Mouse (Mus musculus) heart, adult 2 months (tissue): Measurements from ENCODE around the gene Gm4881. TPM values are rescaled to one million over a fixed set of nuclear protein-coding genes. Genes with fewer than 3 reads are reported as not detected.

Experiments
- DNase-seq, 2 experiments: peaks; one replicate each; pipeline ENCODE4 v3.0.0; 2021
- H3K27ac ChIP-seq: fragments of 200-600 bp; 2 replicates; pipeline ENCODE4 v1.8.1; 2022
- H3K27me3 ChIP-seq: fragments of 200-500 bp; 2 replicates; pipeline ENCODE4 v1.6.1; 2012; ENCODE audit warnings: mild to moderate bottlenecking, low read length, inconsistent platforms, mixed read lengths; ENCODE audit not compliant: control insufficient read depth, insufficient read depth
- H3K36me3 ChIP-seq: fragments of 200-500 bp; 2 replicates; pipeline ENCODE4 v1.6.1; 2012; ENCODE audit warnings: low read length, inconsistent platforms; ENCODE audit not compliant: control insufficient read depth, insufficient read depth
- H3K4me1 ChIP-seq: fragments of 200-500 bp; 2 replicates; pipeline ENCODE4 v1.6.1; 2011; ENCODE audit warnings: low read length; ENCODE audit not compliant: control insufficient read depth, insufficient read depth
- H3K4me3 ChIP-seq: fragments of 200-600 bp; 2 replicates; pipeline ENCODE4 v1.8.1; 2022
- H3K79me2 ChIP-seq: fragments of 200-500 bp; replicated peaks from 2 replicates; pipeline ENCODE4 v1.6.1; 2012; ENCODE audit warnings: mild to moderate bottlenecking, inconsistent platforms, low read length, moderate library complexity, mixed read lengths; ENCODE audit not compliant: control insufficient read depth, insufficient read depth
- H3K9ac ChIP-seq: fragments of 200-500 bp; 2 replicates; pipeline ENCODE4 v1.6.1; 2012; ENCODE audit warnings: low read depth, mild to moderate bottlenecking, control low read depth, inconsistent platforms, low read length, mixed read lengths
- CTCF ChIP-seq: fragments of 200-600 bp; IDR thresholded peaks from 2 replicates; pipeline ENCODE4 v1.8.1; 2022; ENCODE audit warnings: antibody characterized with exemption, mild to moderate bottlenecking, moderate library complexity
- EP300 ChIP-seq: fragments of 200-500 bp; IDR thresholded peaks from 2 replicates; pipeline ENCODE4 v1.6.1; 2011; ENCODE audit warnings: low read depth, low read length, control low read depth; ENCODE audit not compliant: insufficient read depth
- POLR2A ChIP-seq: fragments of 200-500 bp; IDR thresholded peaks from 2 replicates; pipeline ENCODE4 v1.6.1; 2011; ENCODE audit warnings: mild to moderate bottlenecking, low read depth, low read length, control low read depth; ENCODE audit not compliant: insufficient read depth
- WGBS: fragments of 180-500 bp; shearing (Covaris S2); methylation state at CpG from one replicate; pipeline ENCODE4 v1.1.7; 2018; 5-methylcytosine and 5-hydroxymethylcytosine counted together
- intact Hi-C: fragments of 180-260 bp; cut with DNase I; formaldehyde crosslinking; loops from one replicate; pipeline ENCODE4 v1.15.1; 2025
- polyA plus RNA-seq: library from polyadenylated mRNA; depleted of rRNA; stranded (reverse); fragments of >200 nt; gene quantifications from 2 replicates; pipeline ENCODE4 v1.2.3, GENCODE M21; 2012
- total RNA-seq, 2 experiments: library from RNA; stranded (reverse); gene quantifications; 2 replicates each; pipeline ENCODE4 v1.2.3; 2021

The Gm4881 gene
- total and polyA plus RNA-seq, 3 experiments = not detected

GRCm38 (mm10) chr7:24971972-24972893, 27.9 kb upstream of the Gm4881 start, which contains the start of gene Rabac1:
Gene Rabac1, minus strand, starts transcription at chr7:24972754.
- under 1% methylated on average over 45 of the region's 45 CpGs for WGBS
- peaks cover 3% of the 10 kb centered on the region for H3K36me3 ChIP-seq
- intact Hi-C loops = loop anchor here (5.0 to 10.0 kb wide), 3 partner anchors 155 to 437 kb away; partner anchors contain the start of genes Gsk3a and Irgq
- peak; percentile 91 to 95 for DNase-seq
- no peaks in the 10 kb centered on the region for H3K27me3 ChIP-seq
- peak within 1 kb of the TSS; percentile 88 for H3K9ac ChIP-seq
- TF ChIP-seq CTCF (peak; percentile 59), POLR2A (peak; percentile 94), EP300 (0 out of 2 replicates have a peak, but pooled peaks have one; percentile 23)
- H3K79me2 ChIP-seq = no peaks in the 10 kb centered on the region
- H3K4me1 ChIP-seq = peaks cover 1% of the 10 kb centered on the region; the same call in 1 of the 2 replicates
- peak within 1 kb of the TSS; percentile 79 for H3K4me3 ChIP-seq
- peak within 1 kb of the TSS; percentile 93 for H3K27ac ChIP-seq

- WGBS = 11% methylated on average over 19 of the region's 19 CpGs
- Histone ChIP-seq H3K27me3 (no peaks in the 10 kb centered on the region), H3K9ac (0 out of 2 replicates have a peak overlapping the region, but pooled peaks have one; percentile 7), H3K27ac (peak overlapping the region; percentile 93), H3K79me2 (no peaks in the 10 kb centered on the region), H3K4me1 (peaks cover 1% of the 10 kb centered on the region; the same call in 1 of the 2 replicates), H3K36me3 (peaks cover 3% of the 10 kb centered on the region), H3K4me3 (peak overlapping the region; percentile 79)
- peak; percentile 40 to 60 for DNase-seq
- peak; percentile 67 for TF ChIP-seq CTCF
- TF ChIP-seq EP300 = no peak
- intact Hi-C loops = loop anchor here (5.0 to 10.0 kb wide), 3 partner anchors 154 to 437 kb away; partner anchors contain the start of genes Gsk3a and Irgq
Measured at GRCm38 (mm10) chr7:24971261-24971971, 27.1 kb upstream of the Gm4881 start.

- H3K27ac ChIP-seq = no peak overlapping the region
- TF ChIP-seq CTCF (no peak), EP300 (no peak), POLR2A (no peak)
- no peaks in the 10 kb centered on the region for H3K27me3 ChIP-seq
- H3K4me1 ChIP-seq = peaks cover 1% of the 10 kb centered on the region; the same call in 1 of the 2 replicates
- H3K9ac ChIP-seq = no peak overlapping the region
- H3K79me2 ChIP-seq = no peaks in the 10 kb centered on the region
- no peak for DNase-seq
- peaks cover 3% of the 10 kb centered on the region for H3K36me3 ChIP-seq
- H3K4me3 ChIP-seq = no peak overlapping the region
- WGBS = 94% methylated on average over 3 of the region's 3 CpGs
- intact Hi-C loops = loop anchor here (5.0 to 10.0 kb wide), 3 partner anchors 153 to 436 kb away; partner anchors contain the start of genes Gsk3a and Irgq
Measured at GRCm38 (mm10) chr7:24970341-24970740, 26.0 kb upstream of the Gm4881 start.

- H3K9ac ChIP-seq = no peak overlapping the region
- no peak overlapping the region for H3K4me3 ChIP-seq
- WGBS = 86% methylated on average over 12 of the region's 12 CpGs
- H3K79me2 ChIP-seq = no peaks in the 10 kb centered on the region
- no peak for DNase-seq
- H3K27me3 ChIP-seq = no peaks in the 10 kb centered on the region
- no peak for TF ChIP-seq POLR2A
- peaks cover 3% of the 10 kb centered on the region for H3K36me3 ChIP-seq
- intact Hi-C loops = loop anchor here (5.0 to 10.0 kb wide), 3 partner anchors 153 to 435 kb away; partner anchors contain the start of genes Gsk3a and Irgq
- no peak overlapping the region for H3K27ac ChIP-seq
- H3K4me1 ChIP-seq = peaks cover 1% of the 10 kb centered on the region; the same call in 1 of the 2 replicates
Measured at GRCm38 (mm10) chr7:24969805-24970204, 25.5 kb upstream of the Gm4881 start.

- no peaks in the 10 kb centered on the region for H3K27me3 ChIP-seq
- no peak overlapping the region for H3K4me3 ChIP-seq
- no peak for DNase-seq
- H3K79me2 ChIP-seq = no peaks in the 10 kb centered on the region
- WGBS = 78% methylated on average over 6 of the region's 6 CpGs
- intact Hi-C loops = no loop called here
- H3K36me3 ChIP-seq = peaks cover 3% of the 10 kb centered on the region
- no peak; the same call in 1 of the 2 replicates for TF ChIP-seq POLR2A
- no peak for TF ChIP-seq EP300
- no peak for TF ChIP-seq CTCF
- no peak overlapping the region for H3K9ac ChIP-seq
- peaks cover 1% of the 10 kb centered on the region; the same call in 1 of the 2 replicates for H3K4me1 ChIP-seq
- H3K27ac ChIP-seq = no peak overlapping the region
Measured at GRCm38 (mm10) chr7:24968463-24968862, 24.2 kb upstream of the Gm4881 start.
